20 mouse cellular contexts compared by ENCODE assay signal in genomic region chr1:35814751-35815150, GRCm38 (mm10).
"Had no signal": no experiment of that assay in that cellular context is flagged by ENCODE, and none has a peak within 500 bp of the region (broad histone marks: within the 10 kb centered on the region; RNA-seq: fewer than 3 reads in every experiment).

No protein-coding gene starts in this region.

- H3K36me3 ChIP-seq: liver, embryonic 13.5 days; midbrain, embryonic 10.5 days; neural tube, embryonic 12.5 days; neural tube, embryonic 15.5 days had no signal

- H3K27ac ChIP-seq: kidney, postnatal 0 days; left cerebral cortex, adult 2 months; liver, embryonic 13.5 days; macrophage; midbrain, embryonic 10.5 days; neural tube, embryonic 12.5 days; neural tube, embryonic 15.5 days had no signal

- ATAC-seq: intestine, postnatal 0 days had no signal

- H3K9me3 ChIP-seq: liver, embryonic 13.5 days; midbrain, embryonic 10.5 days; neural tube, embryonic 12.5 days; neural tube, embryonic 15.5 days had no signal

- H3K27me3 ChIP-seq: liver, embryonic 13.5 days; neural tube, embryonic 12.5 days; neural tube, embryonic 15.5 days had no signal

- DNase-seq: kidney, adult 2 months; kidney, postnatal 25 days; layer of hippocampus, postnatal 36 days; liver, embryonic 13.5 days; midbrain, embryonic 14.5 days; right cerebral cortex, adult 18-20 months; right cerebral cortex, postnatal 14 days; right cerebral cortex, postnatal 4 days; thymus, adult 2 months; thymus, postnatal 14 days; thymus, postnatal 4 days had no signal

- H3K4me2 ChIP-seq: liver, embryonic 13.5 days; lung, embryonic 14.5 days; neural tube, embryonic 12.5 days; neural tube, embryonic 15.5 days had no signal

- H3K9ac ChIP-seq: liver, embryonic 13.5 days; lung, embryonic 14.5 days; neural tube, embryonic 12.5 days; neural tube, embryonic 15.5 days had no signal

- H3K4me3 ChIP-seq: left cerebral cortex, adult 2 months; liver, embryonic 13.5 days; megakaryocyte, embryonic 14.5 days; midbrain, embryonic 10.5 days; neural tube, embryonic 12.5 days; neural tube, embryonic 15.5 days had no signal

- H3K4me1 ChIP-seq: liver, embryonic 13.5 days had no signal
